Mouse (Mus musculus): Measurements from ENCODE around the gene AU040320.

- no peak for TF ChIP-seq CTCF (IDR thresholded peaks at IDR 0.05; ENCODE audit: low read depth)
- no peak for TF ChIP-seq EP300 (IDR thresholded peaks at IDR 0.05; ENCODE audit: low read depth)
Observed at GRCm38 (mm10) chr4:126734700-126735381, 18.5 kb upstream of the AU040320 start.

Measured in liver, embryonic 14.5 days (tissue).